Mouse (Mus musculus): ENCODE measurements around the gene Palld. TPM values are rescaled to one million over a fixed set of nuclear protein-coding genes. Genes with fewer than 3 reads are reported as not detected.
A peak's percentile ranks its signal among the peaks of the same experiment; 100 is the strongest.

Gene Palld
- polyA plus RNA-seq, 1 experiment from 2014 or later = 99.0 TPM

GRCm38 (mm10) chr8:61581259-61581658, 321.2 kb downstream of the Palld start:
- ChIA-PET POLR2A (no interaction called here), CTCF (interaction anchor here (1.1 kb wide), 1 partner anchor 11 kb away, joined by 3 read pairs; no protein-coding TSS in a partner anchor)
- no peak for DNase-seq (ENCODE audit: low read depth, low spot score)
- ATAC-seq = no peak
- in situ Hi-C loops (cut with MboI; ENCODE audit: low pct_unique_long_range_greater_than_20kb) = no loop called here
- no peaks in the 10 kb centered on the region for H3K27me3 ChIP-seq
- TF ChIP-seq CTCF (IDR thresholded peaks at IDR 0.05) = no peak

- ChIA-PET POLR2A (no interaction called here), CTCF (no interaction called here)
- H3K27me3 ChIP-seq = no peaks in the 10 kb centered on the region
- no peak for ATAC-seq
- in situ Hi-C loops (cut with MboI; ENCODE audit: low pct_unique_long_range_greater_than_20kb) = no loop called here
- no peak for DNase-seq (ENCODE audit: low read depth, low spot score)
- no peak for TF ChIP-seq CTCF (IDR thresholded peaks at IDR 0.05)
Observed at GRCm38 (mm10) chr8:61579831-61580230, 322.7 kb downstream of the Palld start.

GRCm38 (mm10) chr8:61578754-61579153, 323.7 kb downstream of the Palld start:
- DNase-seq (ENCODE audit: low read depth, low spot score) (no peak), ATAC-seq (no peak)
- ChIA-PET CTCF (interaction anchor here (1.1 to 2.8 kb wide), 3 partner anchors 9 to 12 kb away, joined by 3 to 12 read pairs (median 3); no protein-coding TSS in a partner anchor), POLR2A (interaction anchor here (1.2 kb wide), 1 partner anchor 28 kb away, joined by 5 read pairs; no protein-coding TSS in a partner anchor)
- no peak for TF ChIP-seq CTCF (IDR thresholded peaks at IDR 0.05)
- in situ Hi-C loops (cut with MboI; ENCODE audit: low pct_unique_long_range_greater_than_20kb) = no loop called here
- H3K27me3 ChIP-seq = no peaks in the 10 kb centered on the region

GRCm38 (mm10) chr8:61575096-61575653, 327.3 kb downstream of the Palld start:
- DNase-seq (ENCODE audit: low read depth, low spot score) = no peak
- ChIA-PET POLR2A (no interaction called here), CTCF (interaction anchor here (0.8 to 1.4 kb wide), 4 partner anchors 8 to 35 kb away, joined by 3 to 6 read pairs (median 4); no protein-coding TSS in a partner anchor)
- H3K27me3 ChIP-seq = no peaks in the 10 kb centered on the region
- in situ Hi-C loops (cut with MboI; ENCODE audit: low pct_unique_long_range_greater_than_20kb) = no loop called here
- no peak for ATAC-seq
- TF ChIP-seq CTCF (IDR thresholded peaks at IDR 0.05) = no peak

- ChIA-PET CTCF (interaction anchor here (0.8 to 1.4 kb wide), 5 partner anchors 9 to 23 kb away, joined by 3 to 6 read pairs (median 4); no protein-coding TSS in a partner anchor), POLR2A (no interaction called here)
- in situ Hi-C loops (cut with MboI; ENCODE audit: low pct_unique_long_range_greater_than_20kb) = no loop called here
- ATAC-seq (no peak), DNase-seq (ENCODE audit: low read depth, low spot score) (no peak)
- no peak for TF ChIP-seq CTCF (IDR thresholded peaks at IDR 0.05)
- no peaks in the 10 kb centered on the region for H3K27me3 ChIP-seq
Observed at GRCm38 (mm10) chr8:61574526-61574925, 328.0 kb downstream of the Palld start.

GRCm38 (mm10) chr8:61573179-61573937, 329.1 kb downstream of the Palld start:
- no peak for DNase-seq (ENCODE audit: low read depth, low spot score)
- TF ChIP-seq CTCF (IDR thresholded peaks at IDR 0.05) = no peak
- in situ Hi-C loops (cut with MboI; ENCODE audit: low pct_unique_long_range_greater_than_20kb) = no loop called here
- H3K27me3 ChIP-seq = no peaks in the 10 kb centered on the region
- ATAC-seq = peak; percentile 80
- POLR2A ChIA-PET = interaction anchor here (0.9 kb wide), 1 partner anchor 10 kb away, joined by 6 read pairs; no protein-coding TSS in a partner anchor
- CTCF ChIA-PET = interaction anchor here (1.0 to 3.3 kb wide), 4 partner anchors 11 to 18 kb away, joined by 3 to 11 read pairs (median 4); no protein-coding TSS in a partner anchor

GRCm38 (mm10) chr8:61572697-61573096, 329.8 kb downstream of the Palld start:
- POLR2A ChIA-PET = no interaction called here
- in situ Hi-C loops (cut with MboI; ENCODE audit: low pct_unique_long_range_greater_than_20kb) = no loop called here
- no peak for ATAC-seq
- no peak for DNase-seq (ENCODE audit: low read depth, low spot score)
- CTCF ChIA-PET = interaction anchor here (0.7 to 3.3 kb wide), 5 partner anchors 9 to 44 kb away, joined by 3 to 11 read pairs (median 3); no protein-coding TSS in a partner anchor
- no peak for TF ChIP-seq CTCF (IDR thresholded peaks at IDR 0.05)
- H3K27me3 ChIP-seq = no peaks in the 10 kb centered on the region

- DNase-seq (ENCODE audit: low read depth, low spot score) (no peak), ATAC-seq (no peak)
- in situ Hi-C loops (cut with MboI; ENCODE audit: low pct_unique_long_range_greater_than_20kb) = no loop called here
- POLR2A ChIA-PET = interaction anchor here (0.8 to 1.0 kb wide), 2 partner anchors 15 to 20 kb away, joined by 3 to 5 read pairs; no protein-coding TSS in a partner anchor
- CTCF ChIA-PET = interaction anchor here (0.8 to 2.2 kb wide), 6 partner anchors 8 to 112 kb away, joined by 3 to 6 read pairs (median 3); no protein-coding TSS in a partner anchor
- TF ChIP-seq CTCF (IDR thresholded peaks at IDR 0.05) = no peak
- H3K27me3 ChIP-seq = no peaks in the 10 kb centered on the region
Observed at GRCm38 (mm10) chr8:61570637-61571036, 331.9 kb downstream of the Palld start.

GRCm38 (mm10) chr8:61569721-61570120, 332.8 kb downstream of the Palld start:
- in situ Hi-C loops (cut with MboI; ENCODE audit: low pct_unique_long_range_greater_than_20kb) = no loop called here
- CTCF ChIA-PET = interaction anchor here (0.9 to 1.4 kb wide), 3 partner anchors 9 to 13 kb away, joined by 3 read pairs; no protein-coding TSS in a partner anchor
- no peak for TF ChIP-seq CTCF (IDR thresholded peaks at IDR 0.05)
- DNase-seq (ENCODE audit: low read depth, low spot score) (no peak), ATAC-seq (no peak)
- H3K27me3 ChIP-seq = no peaks in the 10 kb centered on the region
- POLR2A ChIA-PET = interaction anchor here (0.5 kb wide), 1 partner anchor 189 kb away, joined by 5 read pairs; no protein-coding TSS in a partner anchor

GRCm38 (mm10) chr8:61569211-61569610, 333.3 kb downstream of the Palld start:
- in situ Hi-C loops (cut with MboI; ENCODE audit: low pct_unique_long_range_greater_than_20kb) = no loop called here
- no peaks in the 10 kb centered on the region for H3K27me3 ChIP-seq
- DNase-seq (ENCODE audit: low read depth, low spot score) (no peak), ATAC-seq (no peak)
- ChIA-PET CTCF (no interaction called here), POLR2A (no interaction called here)
- TF ChIP-seq CTCF (IDR thresholded peaks at IDR 0.05) = no peak

Measured in Patski (cell line).